Mouse (Mus musculus): ENCODE measurements around the gene Dao. TPM values are rescaled to one million over a fixed set of nuclear protein-coding genes. Genes with fewer than 3 reads are reported as not detected.

Dao gene
- polyA plus RNA-seq, 1 experiment from 2014 or later, result 0.18 TPM

- H3K27me3 ChIP-seq, result no peaks in the 10 kb centered on the region
- no peak for DNase-seq (ENCODE audit: low read depth, low spot score)
- ChIA-PET POLR2A (interaction anchor here (1.0 to 1.9 kb wide), 2 partner anchors 11 to 15 kb away, joined by 4 to 9 read pairs; no protein-coding TSS in a partner anchor), CTCF (interaction anchor here (1.0 kb wide), 1 partner anchor 56 kb away, joined by 6 read pairs; no protein-coding TSS in a partner anchor)
- ATAC-seq, result peak; percentile 49
- no peak for TF ChIP-seq CTCF (IDR thresholded peaks at IDR 0.05)
- in situ Hi-C loops (cut with MboI; ENCODE audit: low pct_unique_long_range_greater_than_20kb), result loop anchor here (25.0 kb wide), 1 partner anchor 1521 kb away; the partner anchor contains the start of gene Pxn
Observed at GRCm38 (mm10) chr5:113991141-113991540, 12.4 kb upstream of the Dao start.

DNA sequence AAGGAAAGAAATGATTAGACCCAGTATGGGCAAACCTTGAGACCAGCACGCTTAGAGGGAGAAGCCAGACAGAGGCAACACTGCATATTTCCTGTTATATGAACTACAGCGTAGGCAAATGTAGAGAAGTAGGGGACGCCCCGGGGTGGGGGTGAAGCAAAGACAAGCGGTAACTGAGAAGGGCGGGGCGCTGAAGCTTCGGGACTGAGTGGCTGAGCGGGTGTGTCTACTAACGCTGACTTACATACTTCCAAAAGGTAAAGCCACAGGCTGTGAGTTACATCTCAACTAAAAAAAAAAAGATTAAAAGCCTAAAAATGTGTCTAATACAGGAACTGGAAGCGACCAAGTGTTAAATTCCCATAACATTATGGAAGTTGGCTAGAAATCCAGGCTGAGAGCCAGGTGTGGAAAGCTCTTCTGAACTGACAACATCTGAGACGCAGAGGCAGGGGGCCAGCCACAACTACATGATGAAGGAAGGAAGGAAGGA, 11.1 kb upstream of the Dao start:
- CTCF ChIA-PET, result interaction anchor here (1.6 kb wide), 1 partner anchor 12 kb away, joined by 4 read pairs; no protein-coding TSS in a partner anchor
- POLR2A ChIA-PET, result interaction anchor here (0.6 to 1.9 kb wide), 4 partner anchors 13 to 386 kb away, joined by 3 to 9 read pairs (median 4); no protein-coding TSS in a partner anchor
- in situ Hi-C loops (cut with MboI; ENCODE audit: low pct_unique_long_range_greater_than_20kb), result loop anchor here (25.0 kb wide), 1 partner anchor 1520 kb away; the partner anchor contains the start of gene Pxn
- ATAC-seq, result no peak
- DNase-seq (ENCODE audit: low read depth, low spot score), result no peak
- no peaks in the 10 kb centered on the region for H3K27me3 ChIP-seq
- no peak for TF ChIP-seq CTCF (IDR thresholded peaks at IDR 0.05)

- ATAC-seq (peak; percentile 59), DNase-seq (ENCODE audit: low read depth, low spot score) (no peak)
- TF ChIP-seq CTCF (IDR thresholded peaks at IDR 0.05), result no peak
- CTCF ChIA-PET, result interaction anchor here (1.6 kb wide), 1 partner anchor 12 kb away, joined by 4 read pairs; no protein-coding TSS in a partner anchor
- no peaks in the 10 kb centered on the region for H3K27me3 ChIP-seq
- POLR2A ChIA-PET, result interaction anchor here (0.6 to 1.2 kb wide), 3 partner anchors 18 to 385 kb away, joined by 3 read pairs; no protein-coding TSS in a partner anchor
- in situ Hi-C loops (cut with MboI; ENCODE audit: low pct_unique_long_range_greater_than_20kb), result loop anchor here (25.0 kb wide), 1 partner anchor 1519 kb away; the partner anchor contains the start of gene Pxn
Observed at GRCm38 (mm10) chr5:113993031-113993486, 10.4 kb upstream of the Dao start.

GRCm38 (mm10) chr5:113993487-113994465, 9.7 kb upstream of the Dao start, which contains the start of gene Ssh1:
TSS of gene Ssh1 (minus strand) at chr5:113993894.
- CTCF ChIA-PET, result interaction anchor here (1.6 kb wide), 1 partner anchor 13 kb away, joined by 4 read pairs; no protein-coding TSS in a partner anchor
- in situ Hi-C loops (cut with MboI; ENCODE audit: low pct_unique_long_range_greater_than_20kb), result loop anchor here (25.0 kb wide), 1 partner anchor 1519 kb away; the partner anchor contains the start of gene Pxn
- ATAC-seq, result peak; percentile 46
- no peak for DNase-seq (ENCODE audit: low read depth, low spot score)
- H3K27me3 ChIP-seq, result no peaks in the 10 kb centered on the region
- TF ChIP-seq CTCF (IDR thresholded peaks at IDR 0.05), result no peak
- POLR2A ChIA-PET, result interaction anchor here (0.9 to 1.2 kb wide), 2 partner anchors 19 to 117 kb away, joined by 3 read pairs; no protein-coding TSS in a partner anchor

DNA sequence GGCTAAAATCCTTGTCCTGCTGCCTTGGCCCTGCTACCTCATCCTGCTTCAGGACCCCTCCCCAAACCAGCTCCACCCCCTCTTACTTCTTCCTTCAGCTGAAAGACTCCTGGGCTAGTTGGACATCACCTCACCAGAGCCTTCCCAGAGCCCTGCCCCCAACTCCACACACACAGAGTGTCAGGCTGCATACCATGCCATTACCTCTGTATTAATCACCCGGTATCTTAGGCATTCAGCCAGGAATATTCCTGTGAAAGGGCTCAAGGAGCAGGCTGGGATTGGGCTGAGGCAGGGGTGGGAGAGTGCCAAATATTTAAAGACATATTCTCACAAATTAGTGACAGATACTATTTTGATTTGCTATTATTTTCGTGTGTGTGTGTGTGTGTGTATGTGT, 7.0 kb upstream of the Dao start:
- DNase-seq (ENCODE audit: low read depth, low spot score) (no peak), ATAC-seq (peak; percentile 71)
- ChIA-PET CTCF (no interaction called here), POLR2A (no interaction called here)
- no peaks in the 10 kb centered on the region for H3K27me3 ChIP-seq
- in situ Hi-C loops (cut with MboI; ENCODE audit: low pct_unique_long_range_greater_than_20kb), result loop anchor here (5.0 to 25.0 kb wide), 2 partner anchors 51 to 1516 kb away; partner anchors contain the start of gene Pxn
- no peak for TF ChIP-seq CTCF (IDR thresholded peaks at IDR 0.05)

GRCm38 (mm10) chr5:113999382-113999781, 4.1 kb upstream of the Dao start:
- ChIA-PET CTCF (interaction anchor here (1.2 kb wide), 1 partner anchor 24 kb away, joined by 3 read pairs; no protein-coding TSS in a partner anchor), POLR2A (no interaction called here)
- in situ Hi-C loops (cut with MboI; ENCODE audit: low pct_unique_long_range_greater_than_20kb), result loop anchor here (5.0 to 25.0 kb wide), 2 partner anchors 48 to 1513 kb away; partner anchors contain the start of gene Pxn
- no peaks in the 10 kb centered on the region for H3K27me3 ChIP-seq
- no peak for TF ChIP-seq CTCF (IDR thresholded peaks at IDR 0.05)
- DNase-seq (ENCODE audit: low read depth, low spot score) (no peak), ATAC-seq (no peak)

DNA sequence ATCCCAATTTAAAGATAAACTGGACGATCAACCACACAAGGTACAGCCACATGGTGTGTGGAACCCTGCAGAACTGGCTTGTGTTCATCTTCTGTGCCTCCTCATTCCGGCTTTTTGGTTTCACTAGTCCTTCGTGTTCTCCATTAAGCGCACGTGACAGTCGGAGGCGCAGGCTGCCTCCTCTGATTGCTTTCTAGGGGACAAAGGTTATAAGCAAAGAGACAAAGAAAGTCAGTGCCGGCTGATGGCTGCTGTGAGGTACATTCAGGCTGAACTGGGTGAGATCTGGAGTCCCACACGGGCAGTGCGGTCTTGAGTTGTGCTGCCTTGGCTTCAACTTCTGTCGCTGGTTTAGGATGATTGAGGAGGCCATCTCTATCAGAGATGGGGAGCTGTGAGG, 1.1 kb downstream of the Dao start:
- DNase-seq (ENCODE audit: low read depth, low spot score) (no peak), ATAC-seq (no peak)
- CTCF ChIA-PET, result no interaction called here
- no peak for TF ChIP-seq CTCF (IDR thresholded peaks at IDR 0.05)
- in situ Hi-C loops (cut with MboI; ENCODE audit: low pct_unique_long_range_greater_than_20kb), result no loop called here
- POLR2A ChIA-PET, result no interaction called here
- no peaks in the 10 kb centered on the region for H3K27me3 ChIP-seq

GRCm38 (mm10) chr5:114005100-114005499, 1.6 kb downstream of the Dao start:
- DNase-seq (ENCODE audit: low read depth, low spot score), result peak; percentile 22
- H3K27me3 ChIP-seq, result no peaks in the 10 kb centered on the region
- POLR2A ChIA-PET, result interaction anchor here (0.7 kb wide), 1 partner anchor 10 kb away, joined by 3 read pairs; no protein-coding TSS in a partner anchor
- ATAC-seq, result peak; percentile 10
- in situ Hi-C loops (cut with MboI; ENCODE audit: low pct_unique_long_range_greater_than_20kb), result no loop called here
- no peak for TF ChIP-seq CTCF (IDR thresholded peaks at IDR 0.05)
- CTCF ChIA-PET, result no interaction called here

DNA sequence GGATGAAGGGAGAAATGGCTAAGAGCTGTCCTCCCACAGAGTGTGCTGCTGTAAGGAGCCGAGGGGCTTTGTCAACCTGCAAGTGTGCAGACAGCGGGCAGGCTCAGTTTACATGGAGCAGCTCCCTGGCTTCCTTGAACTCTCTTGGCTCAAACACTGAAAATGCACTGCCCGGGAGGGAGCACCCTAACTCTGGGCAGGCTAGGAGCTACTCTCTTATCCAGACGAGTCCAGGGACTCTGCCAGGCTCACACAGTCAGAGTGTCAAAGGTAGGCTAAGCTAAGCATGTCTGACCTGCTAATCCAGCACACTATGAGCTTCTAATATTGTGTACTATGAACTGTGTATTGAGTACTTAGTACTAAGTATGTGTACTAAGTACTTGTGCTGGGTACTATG, 3.5 kb downstream of the Dao start:
- no peaks in the 10 kb centered on the region for H3K27me3 ChIP-seq
- ChIA-PET CTCF (interaction anchor here (0.9 to 1.8 kb wide), 2 partner anchors 45 to 52 kb away, joined by 4 read pairs; no protein-coding TSS in a partner anchor), POLR2A (no interaction called here)
- no peak for TF ChIP-seq CTCF (IDR thresholded peaks at IDR 0.05)
- ATAC-seq (no peak), DNase-seq (ENCODE audit: low read depth, low spot score) (no peak)
- in situ Hi-C loops (cut with MboI; ENCODE audit: low pct_unique_long_range_greater_than_20kb), result no loop called here
